Mouse (Mus musculus) MEL (cell line): ENCODE results near the gene Tfrc.

Source experiments
- CHD2 ChIP-seq: IDR thresholded peaks from 2 replicates; pipeline ENCODE4 v1.6.1; 2011; ENCODE audit warnings: low read length, improper control_type of control experiment
- CTCF ChIP-seq, 3 experiments: IDR thresholded peaks in 2 of 3; conservative IDR thresholded peaks in 1 of 3; 2 replicates each; pipeline ENCODE4 v1.5.1; 2011 to 2012; ENCODE audit warnings: low read length in 3 of 3, low read depth in 2 of 3, mild to moderate bottlenecking in 2 of 3, improper control_type of control experiment in 1 of 3, inconsistent platforms in 1 of 3, mixed read lengths in 1 of 3, moderate library complexity in 1 of 3; ENCODE audit not compliant: control insufficient read depth in 1 of 3, insufficient read depth in 1 of 3, poor library complexity in 1 of 3, severe bottlenecking in 1 of 3
- EP300 ChIP-seq, 2 experiments: IDR thresholded peaks; 2 replicates each; pipeline ENCODE4 v1.6.1; 2011; ENCODE audit warnings: improper control_type of control experiment in 2 of 2, low read length in 2 of 2, low read depth in 1 of 2, mild to moderate bottlenecking in 1 of 2
- MEF2A ChIP-seq: IDR thresholded peaks from 2 replicates; pipeline ENCODE4 v1.6.1; 2014; ENCODE audit warnings: low read depth, mild to moderate bottlenecking, inconsistent platforms, low read length, improper control_type of control experiment; ENCODE audit not compliant: poor library complexity, insufficient replicate concordance, severe bottlenecking; ENCODE audit errors: extremely low read depth
- POLR2A ChIP-seq, 2 experiments: IDR thresholded peaks; 2 replicates each; pipeline ENCODE4 v1.6.1; 2011 to 2012; ENCODE audit warnings: low read length in 2 of 2, mild to moderate bottlenecking in 2 of 2, control low read depth in 1 of 2, improper control_type of control experiment in 1 of 2, low read depth in 1 of 2, moderate library complexity in 1 of 2; ENCODE audit not compliant: control insufficient read depth in 1 of 2, insufficient read depth in 1 of 2, poor library complexity in 1 of 2
- POLR2AphosphoS2 ChIP-seq: IDR thresholded peaks from 2 replicates; pipeline ENCODE4 v1.6.1; 2011; ENCODE audit warnings: low read length, improper control_type of control experiment
- POLR2AphosphoS5 ChIP-seq: IDR thresholded peaks from 2 replicates; pipeline ENCODE4 v1.6.1; 2012; ENCODE audit warnings: low read depth, borderline replicate concordance, mild to moderate bottlenecking, inconsistent platforms, low read length, moderate library complexity, mixed read lengths
- ZNF384 ChIP-seq: IDR thresholded peaks from 2 replicates; pipeline ENCODE4 v1.6.1; 2012; ENCODE audit warnings: low read depth, mild to moderate bottlenecking, inconsistent platforms, low read length, improper control_type of control experiment

GRCm38 (mm10) chr16:32636331-32636730 is 27.6 kb downstream of the Tfrc start:
- TF ChIP-seq EP300 (IDR thresholded peaks at IDR 0.05; ENCODE audit: low read depth in 1 of 2, low read length in 2 of 2) (no peak), POLR2A (IDR thresholded peaks at IDR 0.05; ENCODE audit: control insufficient read depth in 1 of 2, insufficient read depth in 1 of 2, low read depth in 1 of 2, low read length in 2 of 2, poor library complexity in 1 of 2) (no peak), CHD2 (no peak), POLR2AphosphoS2 (no peak), POLR2AphosphoS5 (no peak), ZNF384 (no peak), MEF2A (no peak), CTCF (IDR thresholded peaks at IDR 0.05 in 2 of 3, conservative IDR thresholded peaks at IDR 0.05 in 1 of 3; ENCODE audit: control insufficient read depth in 1 of 3, insufficient read depth in 1 of 3, low read depth in 2 of 3, low read length in 3 of 3, poor library complexity in 1 of 3, severe bottlenecking in 1 of 3) (no peak)
